Mouse (Mus musculus) stomach, embryonic 16.5 days (tissue): ENCODE data around the gene Ptprcap. TPM values are rescaled to one million over a fixed set of nuclear protein-coding genes. Genes with fewer than 3 reads are reported as not detected.
A peak's percentile ranks its signal among the peaks of the same experiment; 100 is the strongest.

ENCODE experiments used
- ATAC-seq: fragments of 200-750 bp; cut with Nextera tagmentation; 2 replicates; pipeline ENCODE4 v1.8.0; 2017; ENCODE audit warnings: moderate number of reproducible peaks, moderate TSS enrichment; ENCODE audit not compliant: insufficient read depth, low FRiP score
- H3K27ac ChIP-seq: fragments of 300-500 bp; sonication (generic); 2 replicates; pipeline ENCODE4 v1.5.1; 2014; ENCODE audit warnings: low read length
- H3K27me3 ChIP-seq: fragments of 300-500 bp; sonication (generic); 2 replicates; pipeline ENCODE4 v1.6.1; 2014; ENCODE audit warnings: low read length, control low read depth, mixed read lengths; ENCODE audit not compliant: control insufficient read depth, insufficient read depth
- H3K36me3 ChIP-seq: fragments of 300-500 bp; sonication (generic); 2 replicates; pipeline ENCODE4 v1.6.1; 2014; ENCODE audit warnings: low read length; ENCODE audit not compliant: control insufficient read depth, insufficient read depth
- H3K4me1 ChIP-seq: fragments of 300-500 bp; sonication (generic); 2 replicates; pipeline ENCODE4 v1.6.1; 2014; ENCODE audit warnings: low read length, control low read depth, mixed read lengths; ENCODE audit not compliant: control insufficient read depth, insufficient read depth
- H3K4me2 ChIP-seq: fragments of 300-500 bp; sonication (generic); 2 replicates; pipeline ENCODE4 v1.6.1; 2014; ENCODE audit warnings: low read depth, low read length, mixed read lengths
- H3K4me3 ChIP-seq: fragments of 300-500 bp; sonication (generic); replicated peaks from 2 replicates; pipeline ENCODE4 v1.5.1; 2014; ENCODE audit warnings: mild to moderate bottlenecking, low read length
- H3K9ac ChIP-seq: fragments of 300-500 bp; sonication (generic); 2 replicates; pipeline ENCODE4 v1.6.1; 2014; ENCODE audit warnings: low read length
- H3K9me3 ChIP-seq: fragments of 300-500 bp; sonication (generic); replicated peaks from 2 replicates; pipeline ENCODE4 v1.6.1; 2016; ENCODE audit warnings: low read length, control low read depth; ENCODE audit not compliant: control insufficient read depth
- WGBS: fragments of 180-500 bp; shearing (Covaris S2); extraction: QIAGEN DNeasy Blood & Tissue Kit; methylation state at CpG from one replicate; pipeline ENCODE4 v1.1.7; 2014; 5-methylcytosine and 5-hydroxymethylcytosine counted together
- polyA plus RNA-seq: library from polyadenylated mRNA; unstranded; fragments of >200 nt; fragmentation: Nextera tagmentation; extraction: Ambion mirVana; gene quantifications from 2 replicates; pipeline ENCODE4 v1.2.1, GENCODE M21; 2015

Ptprcap gene
- polyA plus RNA-seq, 1 experiment from 2014 or later = 6.2 TPM

DNA sequence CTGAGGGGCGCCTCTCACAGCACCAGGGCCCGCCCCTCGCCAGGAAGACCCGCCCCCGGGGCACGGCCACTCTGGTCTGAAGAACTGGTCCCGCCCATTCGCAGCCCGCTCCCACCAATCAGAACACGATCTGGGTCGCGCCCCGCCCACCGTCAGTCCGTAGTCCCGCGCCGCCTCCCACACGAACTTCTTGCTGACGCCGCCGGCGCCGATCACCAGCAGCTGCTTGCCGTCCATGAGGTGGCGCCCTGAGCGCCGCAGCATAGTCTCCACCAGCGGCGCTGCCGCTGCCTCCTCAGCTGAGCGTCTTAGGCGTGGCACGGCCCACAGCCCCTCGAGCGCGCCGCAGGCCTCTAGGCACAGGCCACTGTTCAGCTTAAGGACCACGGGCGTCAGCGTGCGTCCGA is 16.0 kb downstream of the Ptprcap start:
- Histone ChIP-seq H3K4me1 (peaks cover 12% of the 10 kb centered on the region; the same call in 1 of the 2 replicates), H3K4me2 (peak overlapping the region; percentile 97), H3K36me3 (no peaks in the 10 kb centered on the region), H3K4me3 (peak overlapping the region; percentile 53), H3K27ac (peak overlapping the region; percentile 93), H3K9me3 (no peaks in the 10 kb centered on the region), H3K27me3 (no peaks in the 10 kb centered on the region), H3K9ac (peak overlapping the region; percentile 90)
- under 1% methylated on average over 43 of the region's 43 CpGs for WGBS
- peak; percentile 96 for ATAC-seq

DNA sequence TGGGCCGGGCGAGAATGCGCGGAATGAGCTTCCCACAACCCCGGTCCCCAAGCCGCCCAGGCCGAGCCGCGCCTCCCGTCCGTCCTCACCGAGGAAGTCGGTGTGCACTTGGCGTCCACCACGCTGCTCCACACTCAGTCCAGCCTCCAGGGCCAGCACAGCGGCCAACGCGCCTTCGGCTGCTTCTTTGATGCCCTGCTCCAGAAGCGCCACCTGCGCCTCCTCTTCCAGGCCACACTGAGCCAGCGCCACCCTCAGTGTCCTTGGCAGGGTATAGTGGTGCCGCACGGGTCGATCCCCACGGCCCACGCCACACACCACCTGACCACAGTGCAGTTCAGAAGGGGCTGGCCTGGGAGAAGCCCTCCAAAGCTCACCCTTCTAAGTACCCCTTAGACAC is 16.4 kb downstream of the Ptprcap start:
- H3K4me3 ChIP-seq = peak overlapping the region; percentile 53
- no peaks in the 10 kb centered on the region for H3K9me3 ChIP-seq
- peak overlapping the region; percentile 97 for H3K4me2 ChIP-seq
- no peaks in the 10 kb centered on the region for H3K36me3 ChIP-seq
- peak overlapping the region; percentile 93 for H3K27ac ChIP-seq
- ATAC-seq = no peak; the same call in 1 of the 2 replicates
- H3K9ac ChIP-seq = peak overlapping the region; percentile 90
- WGBS = 6% methylated on average over 27 of the region's 27 CpGs
- H3K27me3 ChIP-seq = no peaks in the 10 kb centered on the region
- peaks cover 12% of the 10 kb centered on the region; the same call in 1 of the 2 replicates for H3K4me1 ChIP-seq

DNA sequence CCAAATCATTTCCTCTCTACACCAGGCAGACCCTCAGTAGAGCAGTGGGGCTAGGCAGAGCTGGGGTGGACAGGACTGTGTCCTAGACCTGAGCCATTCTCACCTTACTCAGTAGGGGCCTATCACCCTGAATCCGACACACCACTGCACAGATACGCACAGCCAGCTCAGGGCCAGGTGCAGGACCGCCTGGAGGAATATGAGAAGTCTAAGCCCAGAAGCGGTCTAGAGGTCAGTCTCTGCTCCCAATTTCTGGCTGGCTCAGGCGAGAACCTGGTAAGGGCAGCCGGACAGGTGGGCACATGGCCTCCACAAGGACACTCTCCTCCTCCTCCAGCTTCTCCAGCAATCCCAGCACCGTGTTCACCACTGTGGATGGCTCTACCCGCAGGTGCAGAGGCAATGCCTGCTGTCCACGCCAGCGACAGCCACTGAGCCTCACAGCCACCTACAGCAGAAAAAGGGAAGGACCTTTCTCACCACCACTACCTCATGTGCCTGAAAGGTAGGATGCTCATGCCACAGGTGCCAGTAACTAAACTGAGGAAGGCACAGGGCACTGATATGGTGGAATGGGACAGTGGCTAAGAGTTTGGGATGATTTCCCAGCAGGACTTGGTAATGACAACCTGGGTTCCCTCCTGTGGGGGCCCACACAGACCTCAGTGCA is 17.5 kb downstream of the Ptprcap start:
- peaks cover 19% of the 10 kb centered on the region for H3K4me1 ChIP-seq
- no peaks in the 10 kb centered on the region for H3K27me3 ChIP-seq
- H3K4me2 ChIP-seq = no peak overlapping the region
- 86% methylated on average over 10 of the region's 10 CpGs for WGBS
- no peak overlapping the region for H3K4me3 ChIP-seq
- H3K36me3 ChIP-seq = no peaks in the 10 kb centered on the region
- no peak for ATAC-seq
- H3K9me3 ChIP-seq = no peaks in the 10 kb centered on the region
- H3K9ac ChIP-seq = no peak overlapping the region
- H3K27ac ChIP-seq = no peak overlapping the region

DNA sequence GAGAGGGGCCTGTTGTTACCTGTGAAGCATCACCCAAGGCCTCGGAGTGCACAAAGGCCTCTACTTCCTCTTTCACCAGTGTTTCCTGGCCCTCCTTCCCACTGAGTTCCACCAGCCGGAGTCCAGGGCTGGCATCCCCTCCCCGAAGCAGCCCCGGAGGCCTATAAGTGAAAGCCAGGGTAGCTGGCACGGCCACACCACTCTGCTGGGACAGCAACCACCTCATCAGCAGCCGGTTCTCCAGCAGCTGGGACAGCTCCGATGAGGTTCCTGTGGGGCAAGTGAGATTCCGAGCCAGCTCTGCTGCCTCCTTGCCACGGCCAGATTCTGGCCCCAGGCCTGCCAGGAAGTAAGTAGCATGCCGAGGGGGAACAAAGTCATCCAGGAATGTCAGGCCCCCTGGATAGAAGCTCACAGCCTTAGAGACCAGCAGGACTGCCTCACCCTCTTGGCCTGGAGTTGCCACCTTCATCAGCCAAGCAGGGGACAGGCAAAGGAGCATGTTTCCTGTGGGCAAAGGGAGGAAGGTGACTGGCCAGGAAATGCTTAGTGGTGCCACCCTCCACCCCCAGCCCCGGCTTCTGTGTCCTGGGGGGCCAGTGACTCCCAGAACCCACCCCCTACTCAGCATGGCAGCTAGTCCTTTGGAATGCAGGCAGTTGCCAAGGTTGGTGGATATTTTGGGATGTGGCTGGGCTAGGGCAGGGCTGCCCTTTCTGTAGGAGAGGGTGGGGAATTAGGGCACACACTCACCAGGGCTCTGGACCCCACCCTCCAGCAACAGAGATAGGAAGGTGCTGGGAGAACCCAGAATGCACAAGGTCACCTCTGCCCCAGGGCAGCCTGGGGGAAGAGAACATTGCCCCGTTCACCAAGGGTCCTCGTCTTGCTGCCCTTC is 18.2 kb downstream of the Ptprcap start:
- peaks cover 19% of the 10 kb centered on the region for H3K4me1 ChIP-seq
- no peak for ATAC-seq
- no peak overlapping the region for H3K4me2 ChIP-seq
- H3K9ac ChIP-seq = peak overlapping the region; percentile 3; the same call in 1 of the 2 replicates
- no peak overlapping the region for H3K4me3 ChIP-seq
- no peaks in the 10 kb centered on the region for H3K36me3 ChIP-seq
- H3K27me3 ChIP-seq = no peaks in the 10 kb centered on the region
- WGBS = 64% methylated on average over 13 of the region's 13 CpGs
- H3K27ac ChIP-seq = no peak overlapping the region
- H3K9me3 ChIP-seq = no peaks in the 10 kb centered on the region

DNA sequence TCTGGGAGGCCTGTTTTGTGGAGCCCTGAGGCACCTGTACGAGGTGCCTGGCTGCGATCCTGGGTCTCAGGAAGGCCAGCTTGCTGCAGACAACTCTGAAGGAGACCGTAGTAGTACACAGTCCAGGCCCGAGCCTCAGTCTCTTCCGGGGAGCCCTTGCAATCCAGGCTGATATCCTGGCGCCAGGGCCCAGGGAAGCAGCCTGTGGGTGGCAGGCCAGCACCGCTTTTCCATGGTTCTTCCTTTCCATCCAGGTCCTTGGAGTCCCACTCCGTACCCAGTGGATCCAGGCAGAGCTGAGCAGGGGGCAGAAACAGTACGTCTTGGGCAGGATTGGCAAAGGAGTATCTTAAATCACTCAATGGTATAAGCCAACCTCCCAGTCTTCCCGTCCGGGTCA is 19.5 kb downstream of the Ptprcap start:
- Histone ChIP-seq H3K4me3 (no peak overlapping the region), H3K4me2 (no peak overlapping the region), H3K27ac (no peak overlapping the region), H3K4me1 (peaks cover 19% of the 10 kb centered on the region), H3K9me3 (no peaks in the 10 kb centered on the region), H3K36me3 (no peaks in the 10 kb centered on the region), H3K27me3 (no peaks in the 10 kb centered on the region), H3K9ac (no peak overlapping the region)
- WGBS = 67% methylated on average over 11 of the region's 11 CpGs
- ATAC-seq = no peak

DNA sequence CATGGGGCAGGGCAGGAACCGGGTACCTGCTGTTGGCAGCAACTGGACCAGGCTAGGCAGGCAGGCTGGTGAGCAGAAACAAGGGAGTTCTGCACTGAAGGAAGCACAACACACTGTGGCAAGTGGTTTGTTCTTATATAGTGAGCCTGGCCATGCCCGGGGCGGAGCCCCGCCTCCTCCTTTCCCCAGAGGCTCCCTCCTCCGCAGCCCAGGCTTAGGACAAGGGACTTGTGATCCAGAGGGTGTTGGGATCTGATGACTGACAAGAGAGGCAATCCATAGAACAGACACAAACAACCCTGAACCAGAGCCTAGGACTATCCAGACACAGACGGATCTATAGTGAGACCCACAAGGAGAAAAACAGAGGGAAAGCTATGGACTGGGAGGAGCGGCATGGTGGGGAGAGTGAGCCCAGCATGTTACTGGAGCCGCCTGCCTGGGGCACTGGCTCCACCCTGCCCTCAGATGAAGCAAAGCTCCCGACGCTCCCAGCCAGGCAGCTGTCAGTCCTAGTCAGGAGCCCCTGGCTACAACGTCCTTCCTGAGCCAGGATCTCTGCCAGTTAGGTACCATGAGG is 22.1 kb downstream of the Ptprcap start, which contains the start of gene Carns1:
Carns1 (minus strand) TSS at position 112 of the 580 bp plus-strand sequence.
- H3K4me3 ChIP-seq = peak within 1 kb of the TSS; percentile 18; the same call in 1 of the 2 replicates

DNA sequence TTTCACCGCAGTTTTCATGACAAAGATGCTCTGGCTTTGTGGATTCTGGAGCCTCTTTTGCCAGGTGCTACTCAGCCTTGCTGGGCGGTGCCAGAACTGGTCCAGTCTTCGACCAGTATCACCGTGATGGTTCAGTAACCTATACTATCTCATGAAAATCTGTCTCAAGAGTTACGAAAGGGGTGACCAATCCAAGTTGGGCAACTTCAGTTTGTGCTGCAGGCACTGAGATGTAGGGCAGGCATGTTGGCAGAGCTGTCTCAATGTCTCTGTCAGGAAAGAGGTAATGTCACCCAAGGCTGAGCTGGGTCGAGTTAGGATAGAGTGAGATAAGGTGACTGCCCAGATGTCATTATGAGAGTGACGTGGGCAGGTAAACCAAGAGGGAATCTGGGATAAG is 27.0 kb downstream of the Ptprcap start:
- H3K4me2 ChIP-seq = no peak overlapping the region
- H3K4me1 ChIP-seq = peaks cover 12% of the 10 kb centered on the region
- no peak overlapping the region for H3K9ac ChIP-seq
- no peak overlapping the region for H3K4me3 ChIP-seq
- WGBS = 86% methylated on average over 7 of the region's 7 CpGs
- H3K27me3 ChIP-seq = no peaks in the 10 kb centered on the region
- H3K9me3 ChIP-seq = no peaks in the 10 kb centered on the region
- H3K27ac ChIP-seq = no peak overlapping the region
- no peak for ATAC-seq
- H3K36me3 ChIP-seq = no peaks in the 10 kb centered on the region

More for the DNA sequence above, 22.1 kb downstream of the Ptprcap start, which contains the start of gene Carns1:
- no peaks in the 10 kb centered on the region for H3K9me3 ChIP-seq
- peak; percentile 59; the same call in 1 of the 2 replicates for ATAC-seq
- no peak within 1 kb of the TSS for H3K27ac ChIP-seq
- WGBS = 9% methylated on average over 11 of the region's 11 CpGs
- H3K36me3 ChIP-seq = no peaks in the 10 kb centered on the region
- H3K9ac ChIP-seq = peak within 1 kb of the TSS; percentile 70
- peak within 1 kb of the TSS; percentile 52 for H3K4me2 ChIP-seq
- peaks cover 13% of the 10 kb centered on the region for H3K4me1 ChIP-seq
- H3K27me3 ChIP-seq = no peaks in the 10 kb centered on the region

DNA sequence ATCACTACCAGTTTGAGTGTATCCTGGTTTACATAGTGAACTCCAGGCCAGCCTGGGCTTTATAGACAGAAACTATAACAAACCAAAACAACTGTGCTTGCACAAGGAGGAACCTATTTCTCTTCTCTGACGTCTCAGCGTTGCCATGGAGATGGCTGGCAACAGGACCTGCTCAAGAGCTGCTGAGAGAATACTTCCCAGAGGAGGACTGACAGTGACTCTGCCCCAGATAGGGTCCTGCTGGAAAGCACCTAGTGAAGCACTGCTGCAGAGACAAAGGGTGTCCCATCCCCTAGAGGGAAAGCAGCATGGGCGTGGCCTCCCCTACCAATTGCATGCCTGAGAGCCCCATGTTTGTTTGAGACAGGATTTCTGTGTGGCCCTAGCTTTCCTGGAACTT is 28.5 kb downstream of the Ptprcap start:
- H3K9me3 ChIP-seq = no peaks in the 10 kb centered on the region
- no peak overlapping the region for H3K27ac ChIP-seq
- H3K9ac ChIP-seq = no peak overlapping the region
- WGBS = 31% methylated on average over 3 of the region's 3 CpGs
- peak; percentile 64; the same call in 1 of the 2 replicates for ATAC-seq
- no peak overlapping the region for H3K4me3 ChIP-seq
- peaks cover 8% of the 10 kb centered on the region for H3K4me1 ChIP-seq
- H3K4me2 ChIP-seq = no peak overlapping the region
- no peaks in the 10 kb centered on the region for H3K36me3 ChIP-seq
- H3K27me3 ChIP-seq = no peaks in the 10 kb centered on the region
